Mouse (Mus musculus) fibroblast of lung, adult 2 months (primary cell): ENCODE measurements at regions not wholly inside any gene's neighbourhood (a gene's known extent, or its start where the extent isn't known, plus 50 kb on each side); places are given as distances from the start of the nearest gene placed in this dataset.
"Not testable (repeated sequence)": the region's sequence is repeated elsewhere in the genome, so short reads cannot be mapped to it uniquely, and the experiment has no call there.

ENCODE experiments used
- DNase-seq: peaks from one replicate; pipeline ENCODE4 v3.0.0-alpha.2; 2011; ENCODE audit warnings: low read depth

DNA sequence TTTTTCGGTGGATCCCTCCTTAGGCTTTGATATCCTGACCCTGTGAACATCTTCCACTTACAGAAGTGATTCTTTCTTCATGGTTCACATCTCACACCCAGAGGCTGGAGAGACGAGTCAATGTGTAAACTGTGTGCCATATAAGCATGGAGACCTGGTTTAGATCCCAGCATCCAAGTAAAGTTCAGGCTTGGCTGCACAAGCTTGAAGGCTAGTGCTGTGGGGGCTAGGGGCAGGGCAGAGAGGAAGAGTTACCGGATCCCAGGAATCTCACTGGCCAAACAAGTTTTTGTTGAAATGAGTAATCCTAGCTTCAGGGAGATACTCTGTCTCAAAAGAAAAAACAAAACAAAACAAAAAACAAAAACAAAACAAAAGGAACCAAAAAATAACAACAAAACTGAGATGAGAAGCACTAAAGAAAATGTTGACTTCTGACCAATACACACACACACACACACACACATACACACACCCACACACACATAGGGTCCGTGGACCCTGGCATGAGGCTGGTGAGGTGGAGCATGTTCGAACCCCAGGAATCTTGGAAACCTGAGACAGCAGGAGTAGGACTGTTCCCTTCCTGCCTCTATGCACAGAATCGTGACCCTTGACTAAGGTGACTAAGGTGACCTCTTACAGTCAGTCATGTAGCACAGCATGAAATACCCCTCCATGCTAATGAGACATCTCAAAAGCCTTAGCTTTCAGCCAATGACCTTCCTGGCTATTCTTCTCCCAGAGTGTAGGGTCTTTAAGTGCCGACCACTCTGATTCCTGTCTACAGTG, 55.2 kb downstream of the Gm12728 start:
- DNase-seq: no peak

DNA sequence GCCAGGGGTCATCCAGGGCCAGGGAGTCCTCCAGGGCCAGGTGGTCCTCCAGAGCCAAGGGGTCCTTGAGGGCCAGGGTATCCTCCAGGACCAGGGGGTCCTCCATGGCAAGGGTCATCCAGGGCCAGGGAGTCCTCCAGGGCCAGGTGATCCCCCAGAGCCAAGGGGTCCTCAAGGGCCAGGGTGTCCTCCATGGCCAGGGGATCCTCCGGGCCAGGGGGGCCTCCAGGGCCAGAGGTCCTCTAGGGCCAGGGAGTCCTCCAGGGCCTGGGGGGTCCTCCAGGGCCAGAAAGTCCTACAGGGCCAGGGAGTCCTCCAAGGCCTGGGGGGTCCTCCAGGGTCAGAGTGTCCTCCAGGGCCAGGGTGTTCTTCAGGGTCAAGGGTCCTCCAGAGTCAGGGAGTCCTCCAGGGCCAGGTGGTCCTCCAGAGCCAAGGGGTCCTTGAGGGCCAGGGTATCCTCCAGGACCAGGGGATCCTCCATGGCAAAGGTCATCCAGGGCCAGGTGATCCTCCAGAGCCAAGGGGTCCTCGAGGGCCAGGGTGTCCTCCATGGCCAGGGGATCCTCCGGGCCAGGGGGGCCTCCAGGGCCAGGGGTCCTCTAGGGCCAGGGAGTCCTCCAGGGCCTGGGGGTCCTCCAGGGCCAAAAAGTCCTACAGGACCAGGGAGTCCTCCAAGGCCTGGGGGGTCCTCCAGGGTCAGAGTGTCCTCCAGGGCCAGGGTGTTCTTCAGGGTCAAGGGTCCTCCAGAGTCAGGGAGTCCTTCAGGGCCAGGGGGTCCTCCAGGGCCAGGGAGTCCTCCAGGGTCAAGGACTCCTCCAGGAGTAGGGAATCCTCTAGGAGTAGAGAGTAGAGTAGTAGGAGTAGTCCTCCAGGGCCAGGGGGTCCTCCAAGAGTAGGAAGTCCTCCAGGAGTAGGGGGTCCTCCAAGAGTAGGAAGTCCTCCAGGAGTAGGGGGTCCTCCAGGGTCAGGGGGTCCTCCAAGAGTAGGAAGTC, 56.6 kb downstream of the Gm12728 start:
- DNase-seq: not testable (repeated sequence)

DNA sequence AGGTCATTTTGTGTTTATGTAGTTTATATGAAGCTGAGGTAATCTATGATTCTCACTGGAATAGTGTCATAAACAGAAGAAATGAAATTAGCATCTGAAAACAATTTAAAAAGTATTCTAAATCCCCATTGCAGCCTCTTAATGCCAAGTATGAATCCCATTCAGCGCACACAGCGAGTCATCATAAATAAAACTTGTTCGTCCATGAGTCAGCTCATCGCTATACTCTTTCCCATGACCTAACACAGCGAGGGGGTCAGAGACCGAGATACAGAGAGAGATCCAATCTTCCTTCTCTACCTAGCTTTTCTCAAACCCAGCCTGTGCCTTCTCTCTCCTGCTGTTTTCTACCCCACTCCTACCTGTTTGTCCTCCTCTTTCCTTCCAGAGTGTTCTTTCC, 63.4 kb downstream of the Gm12728 start:
- peak; percentile 23 for DNase-seq

DNA sequence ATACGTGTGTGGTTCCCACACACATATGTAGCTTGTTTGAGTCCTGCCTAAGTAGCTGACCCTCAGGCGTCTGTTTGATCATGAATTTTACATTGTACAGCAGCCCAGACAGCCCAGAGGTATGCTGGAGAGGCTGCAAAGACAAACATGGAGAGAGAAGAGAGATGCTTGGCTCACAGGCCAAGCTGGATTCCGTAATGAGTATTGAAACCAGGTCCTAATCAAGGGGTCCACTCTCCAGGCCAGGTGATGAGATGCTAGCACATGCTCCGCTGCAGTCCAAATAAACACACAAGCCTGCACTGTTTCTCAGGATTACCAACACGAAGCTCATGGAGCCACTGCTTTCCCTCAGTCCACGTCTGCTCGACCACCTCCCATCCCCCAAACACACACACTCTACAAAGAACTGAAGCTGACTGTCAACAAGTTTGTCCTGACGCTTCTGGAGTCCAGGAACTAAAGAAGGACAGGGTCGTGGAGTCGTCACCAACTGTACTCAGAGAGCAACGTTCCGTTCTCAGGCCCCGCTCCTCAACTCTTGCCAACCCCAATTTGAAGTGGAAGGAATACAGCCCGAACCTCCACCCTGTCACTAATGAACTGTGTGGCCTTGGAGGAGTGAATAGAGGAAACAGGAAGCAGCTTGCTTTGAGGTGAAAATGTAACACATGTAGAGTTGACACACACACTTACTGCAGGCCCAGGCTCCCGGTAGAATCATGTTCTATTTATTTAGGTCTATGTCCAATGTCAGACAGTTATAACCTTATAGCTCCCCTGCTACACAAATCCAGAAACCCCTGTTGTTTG, 69.6 kb downstream of the Gm12728 start:
- DNase-seq: no peak

DNA sequence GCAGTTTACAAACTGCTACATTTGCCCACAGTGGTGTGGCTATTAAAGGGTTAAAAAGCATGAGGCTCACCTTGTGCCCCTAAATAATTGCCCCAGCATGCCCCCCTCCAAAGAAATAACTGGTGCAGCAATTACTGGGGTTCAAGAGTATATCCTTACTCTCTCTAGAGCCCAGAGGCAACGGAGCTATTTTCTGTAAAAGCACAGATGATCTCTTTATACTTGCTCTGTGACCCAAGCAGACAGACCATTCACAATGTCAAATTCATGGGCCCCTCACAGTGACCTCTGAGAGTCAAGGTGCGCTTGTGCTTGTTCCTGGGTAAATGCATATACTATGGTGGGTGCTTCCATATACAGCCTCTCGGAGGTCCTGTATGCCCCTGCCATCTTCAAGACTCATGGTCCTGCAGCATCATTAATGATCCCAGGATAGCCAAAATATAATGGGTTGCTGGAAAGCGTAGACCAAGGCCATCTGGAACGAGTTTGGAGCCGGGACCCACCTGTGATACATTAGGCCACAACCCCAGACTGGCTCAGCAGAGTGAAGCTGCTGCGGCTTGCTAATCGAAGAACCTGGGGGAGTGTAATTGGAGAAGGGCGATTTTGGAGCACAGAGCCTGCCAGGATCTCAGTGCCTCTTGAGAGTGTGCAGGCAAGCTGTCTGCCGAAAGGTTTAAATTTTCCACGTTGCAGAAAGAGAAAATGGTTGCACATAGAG, 71.4 kb downstream of the Gm12728 start:
- peak; percentile 20 for DNase-seq

DNA sequence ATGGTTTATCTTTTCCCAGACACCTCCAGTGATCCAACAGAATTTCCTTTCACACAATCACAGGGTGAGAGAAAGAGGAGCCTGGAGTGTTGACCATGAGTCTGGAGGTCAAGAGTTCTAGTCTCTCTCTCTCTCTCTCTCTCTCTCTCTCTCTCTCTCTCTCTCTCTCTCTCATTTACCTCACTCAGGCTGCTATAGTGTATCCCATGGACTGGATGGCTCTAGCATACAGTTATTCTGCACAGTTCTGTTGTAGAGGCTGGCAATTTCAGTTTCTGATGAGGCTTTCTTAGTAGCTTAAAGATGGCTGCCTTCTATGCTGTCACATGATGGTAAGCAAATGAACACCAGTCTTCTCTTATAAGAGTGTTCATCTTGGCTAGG, 72.0 kb downstream of the Gm12728 start:
- no peak for DNase-seq

DNA sequence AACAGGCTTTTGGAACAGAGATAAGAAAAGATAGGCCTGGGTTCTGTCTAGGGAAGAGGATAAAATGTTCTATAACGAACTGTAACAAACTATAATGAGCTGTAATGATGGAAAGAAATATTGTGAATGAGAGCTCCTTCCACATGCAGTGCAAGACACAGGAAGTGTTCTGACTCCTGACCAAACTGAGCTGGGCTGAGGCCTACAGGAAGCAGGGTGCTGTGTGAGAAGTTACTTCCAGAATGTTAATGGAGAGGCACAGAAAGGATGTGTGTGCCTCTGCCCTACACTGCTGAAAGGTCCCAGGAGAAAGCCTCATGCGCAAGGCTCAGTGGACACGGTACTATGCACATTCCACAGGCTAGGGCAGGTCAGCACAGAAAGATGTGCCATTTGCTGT, 80.8 kb downstream of the Gm12728 start:
- DNase-seq: no peak

DNA sequence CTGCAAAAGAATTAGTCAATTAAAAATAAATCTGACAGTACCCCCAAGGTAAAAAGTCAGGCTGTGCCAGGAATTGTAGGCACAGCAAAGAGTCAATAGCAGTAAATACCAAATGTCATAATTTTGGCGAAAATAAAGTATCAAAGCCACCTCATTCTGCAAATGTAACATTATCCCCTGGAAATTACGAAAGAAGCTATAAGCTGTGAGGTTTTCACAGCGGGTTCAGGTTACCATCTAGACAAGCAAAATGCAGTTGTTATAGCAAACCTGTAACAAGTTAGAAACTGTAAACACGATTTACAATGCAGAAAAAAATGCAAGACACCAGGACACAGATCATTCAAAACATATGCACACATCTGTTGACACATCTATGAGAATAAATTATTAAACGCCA, 87.6 kb downstream of the Gm12728 start:
- DNase-seq: no peak

DNA sequence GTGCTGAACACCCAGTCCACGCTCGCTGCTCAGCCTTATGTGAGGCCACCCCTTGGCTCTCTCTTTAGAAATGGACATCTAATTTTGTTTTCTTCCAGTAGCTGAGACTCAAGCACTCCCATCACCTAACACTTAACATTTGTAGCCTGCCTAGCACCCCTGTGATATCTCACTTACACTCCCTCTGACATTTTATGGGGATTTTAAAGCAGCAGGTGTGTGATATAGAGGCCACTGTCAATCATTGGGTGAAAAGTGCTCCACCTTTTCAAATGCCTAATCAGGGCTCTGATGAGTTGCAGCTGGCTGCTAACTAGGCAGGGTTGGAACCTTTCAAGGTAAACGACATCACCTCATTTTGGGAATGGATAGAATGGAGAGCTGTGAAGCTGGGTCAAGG, 90.2 kb downstream of the Gm12728 start:
- DNase-seq: no peak

DNA sequence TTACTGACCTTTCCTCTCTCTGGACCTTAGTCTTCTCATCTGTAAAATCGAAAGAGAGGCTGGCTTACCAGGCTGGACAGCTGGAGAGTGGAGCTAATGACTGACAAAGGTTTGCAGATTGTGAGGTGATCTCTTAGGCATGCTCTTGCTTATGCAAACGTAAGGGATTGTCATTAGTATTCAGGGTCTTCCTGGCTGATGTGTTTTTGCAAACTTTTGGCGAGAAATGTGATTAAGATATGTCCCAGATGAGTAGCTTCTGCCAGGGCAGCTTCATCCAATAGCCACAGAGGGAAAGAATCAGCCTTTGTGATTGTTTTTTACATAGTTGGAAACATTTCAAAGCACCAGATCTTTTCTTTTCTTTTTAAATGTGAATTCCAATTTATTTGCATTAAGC, 95.1 kb downstream of the Gm12728 start:
- DNase-seq: no peak

DNA sequence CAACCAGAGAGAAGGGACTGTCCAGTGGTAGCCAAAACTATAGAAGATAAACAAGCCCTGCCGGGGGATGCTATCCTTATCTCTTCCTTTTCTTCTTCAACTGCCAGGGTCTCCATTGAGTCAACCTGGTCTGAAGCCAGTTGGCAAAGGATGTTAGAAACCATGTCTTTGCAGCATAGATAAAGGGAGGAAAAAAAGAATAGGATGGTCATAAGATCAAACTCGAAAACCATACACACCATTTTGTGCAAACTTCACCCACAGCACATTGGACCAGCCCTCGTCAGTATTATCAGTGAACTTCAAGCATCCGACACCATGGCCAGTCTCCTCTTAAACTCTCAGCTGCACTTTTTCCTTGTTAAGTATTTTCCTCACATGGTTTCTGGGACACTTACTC, 101.8 kb downstream of the Gm12728 start:
- DNase-seq: no peak

DNA sequence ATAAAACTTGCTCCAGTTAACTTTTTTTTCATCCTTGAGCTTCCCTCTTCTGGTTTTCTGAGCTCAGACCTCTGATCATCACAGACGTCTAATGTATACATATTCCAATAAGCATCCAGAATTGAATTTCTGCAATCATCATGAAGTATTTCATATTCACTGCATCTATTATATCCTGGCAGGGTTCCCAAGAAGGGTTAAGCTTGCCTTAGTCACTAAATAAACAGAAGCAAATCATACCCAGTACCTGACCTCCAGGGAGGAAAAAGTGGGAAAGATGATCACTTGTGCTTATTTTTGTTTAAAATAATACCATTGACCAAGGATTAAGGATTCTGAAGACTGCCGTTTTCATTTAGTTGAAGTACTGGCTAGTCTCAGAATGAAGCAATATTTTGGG, 102.4 kb downstream of the Gm12728 start:
- no peak for DNase-seq

DNA sequence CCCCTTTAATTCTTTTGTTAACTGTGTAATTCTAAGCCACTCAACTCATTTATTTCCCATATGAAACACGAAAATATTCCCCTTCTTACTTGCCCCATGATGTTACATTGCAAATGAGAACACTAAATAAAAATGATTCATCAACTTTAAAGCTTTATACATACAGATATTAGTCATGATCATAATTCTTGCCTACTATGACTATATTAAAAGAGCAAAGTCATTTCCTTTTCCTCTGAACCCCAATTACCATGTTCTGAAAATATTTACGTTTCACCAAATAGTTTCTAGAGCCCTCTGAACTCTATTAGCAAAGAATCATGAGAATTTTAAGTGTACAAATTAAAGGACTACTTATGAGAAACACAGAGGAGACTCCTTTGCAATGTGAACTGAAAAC, 105.4 kb downstream of the Gm12728 start:
- DNase-seq: no peak

DNA sequence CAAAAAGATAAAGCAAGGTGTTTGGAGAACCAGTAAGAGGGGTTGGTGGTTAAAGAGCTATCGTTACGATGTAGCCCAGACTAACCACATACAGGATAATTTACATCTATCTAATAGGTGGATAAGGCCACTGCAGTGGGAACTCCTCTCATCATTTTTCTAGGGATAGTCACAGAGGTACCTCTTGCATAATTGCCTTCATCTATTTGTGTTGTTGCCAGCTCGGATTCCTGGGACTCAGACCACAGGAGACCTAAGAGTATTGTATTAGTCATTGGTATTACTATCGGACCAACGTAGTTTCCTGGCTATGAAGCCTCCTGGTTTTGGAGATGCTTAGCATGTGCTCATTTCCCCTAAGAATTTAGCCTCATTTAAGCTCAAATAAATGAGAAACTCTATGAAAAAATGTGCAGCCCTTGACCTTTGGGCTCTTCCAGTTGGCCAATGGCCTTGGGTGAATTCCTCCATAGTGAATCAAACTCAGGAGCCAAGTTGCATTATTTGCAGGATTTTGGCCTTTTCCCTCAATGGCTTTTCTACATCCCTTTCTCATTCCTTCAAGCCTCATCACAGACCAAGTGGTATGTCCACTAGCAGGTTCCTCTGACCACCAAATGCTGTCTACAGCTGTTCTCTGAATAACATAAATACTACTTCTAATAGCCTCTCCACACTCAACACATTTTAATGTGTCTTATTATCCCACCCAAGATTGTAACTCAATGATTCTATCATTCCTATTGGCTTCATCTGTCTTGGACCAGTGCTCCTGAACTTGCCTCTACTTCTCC, 108.6 kb downstream of the Gm12728 start:
- peak; percentile 62 for DNase-seq

DNA sequence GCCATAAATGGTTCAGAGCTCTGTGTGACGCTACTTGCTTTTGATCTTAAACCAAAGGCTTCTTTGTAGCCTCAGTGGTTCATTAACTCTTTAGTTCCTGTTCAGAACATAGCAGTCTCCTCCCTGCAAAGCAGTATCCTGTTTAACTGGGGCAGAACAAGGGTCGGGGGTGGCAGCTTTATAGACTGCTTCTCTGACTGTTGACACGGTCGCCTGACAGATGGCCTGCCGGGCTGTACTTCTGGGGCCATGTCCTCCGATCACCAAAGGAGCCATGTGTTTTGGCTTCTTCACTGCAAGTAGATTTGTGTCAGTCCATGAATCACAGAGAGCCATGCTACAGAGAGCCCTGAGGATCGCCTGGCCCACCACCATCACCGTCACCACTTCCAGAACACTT, 115.2 kb downstream of the Gm12728 start:
- no peak for DNase-seq

DNA sequence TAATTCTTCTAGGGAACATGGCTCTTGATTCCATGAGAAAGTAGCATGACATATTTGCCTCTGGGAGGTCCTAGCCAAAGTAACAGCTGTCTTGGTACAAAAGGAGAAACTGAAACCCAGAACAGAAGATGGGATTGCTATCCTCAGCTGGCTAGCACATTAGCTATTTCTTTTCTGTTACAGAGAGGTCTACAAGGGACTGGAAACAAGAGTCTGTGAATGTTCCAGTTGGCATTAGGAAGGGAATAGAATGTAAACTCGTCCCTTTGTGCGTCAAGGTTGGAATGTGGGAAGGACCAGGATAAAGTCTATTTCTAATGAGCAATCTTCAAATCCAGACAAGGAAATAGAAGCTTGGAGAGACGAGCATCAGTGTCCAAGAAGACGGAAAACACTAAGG, 116.7 kb downstream of the Gm12728 start:
- no peak for DNase-seq

DNA sequence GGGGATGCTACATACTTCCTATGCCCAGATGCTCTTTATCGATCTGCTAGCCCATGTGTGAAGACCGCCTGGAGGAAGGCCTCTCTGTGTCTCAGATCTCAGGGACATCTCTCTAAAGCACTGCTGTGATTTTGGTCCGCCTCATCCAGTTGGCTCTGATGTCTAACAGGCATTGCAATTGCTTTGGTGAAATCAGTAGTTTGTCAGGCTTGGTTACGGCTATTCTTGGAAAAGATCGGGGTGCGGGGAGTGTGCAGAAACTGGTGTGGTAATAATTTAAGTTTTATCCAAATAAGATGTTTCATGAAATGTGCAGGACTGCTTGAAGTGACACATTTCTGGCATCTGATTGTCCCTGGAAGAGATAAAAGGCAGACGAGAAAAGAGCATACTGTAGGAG, 117.9 kb downstream of the Gm12728 start:
- DNase-seq: no peak

DNA sequence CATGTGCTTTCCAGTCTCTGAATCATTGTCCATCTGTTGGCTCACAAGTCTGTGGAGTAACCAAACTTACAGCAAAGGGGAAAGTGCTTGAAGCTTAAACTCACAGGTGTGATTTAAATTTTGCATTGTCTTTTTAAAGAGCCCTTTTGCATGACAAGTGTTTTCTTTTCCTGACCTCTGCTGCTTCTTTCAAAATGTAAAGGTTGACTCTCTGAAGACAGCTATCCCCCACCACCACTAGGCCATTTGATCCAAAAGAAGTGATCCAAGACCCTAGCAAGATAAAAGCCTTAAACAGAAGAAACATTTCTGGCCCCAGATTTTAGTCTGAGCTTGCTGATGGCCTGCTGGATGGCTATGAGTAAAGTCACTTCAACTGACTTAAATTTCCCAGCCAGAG, 118.6 kb downstream of the Gm12728 start:
- DNase-seq: no peak

DNA sequence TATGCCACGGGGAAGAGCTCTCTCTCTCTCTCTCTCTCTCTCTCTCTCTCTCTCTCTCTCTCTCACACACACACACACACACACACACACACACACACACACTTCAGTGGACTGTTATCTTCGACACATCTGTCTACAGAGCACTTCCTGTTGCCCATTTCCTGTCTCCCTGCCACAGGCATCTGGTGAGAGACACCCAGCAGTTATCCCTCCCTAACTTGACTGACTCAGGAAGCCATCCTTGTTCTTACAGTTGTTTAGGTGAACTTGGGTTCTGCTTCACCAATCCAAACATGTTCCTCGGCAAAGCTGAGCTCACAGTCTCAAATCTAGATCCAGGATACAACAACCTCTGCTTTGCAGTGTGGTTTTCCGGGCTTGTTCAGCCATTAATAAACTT, 119.6 kb downstream of the Gm12728 start:
- no peak for DNase-seq

DNA sequence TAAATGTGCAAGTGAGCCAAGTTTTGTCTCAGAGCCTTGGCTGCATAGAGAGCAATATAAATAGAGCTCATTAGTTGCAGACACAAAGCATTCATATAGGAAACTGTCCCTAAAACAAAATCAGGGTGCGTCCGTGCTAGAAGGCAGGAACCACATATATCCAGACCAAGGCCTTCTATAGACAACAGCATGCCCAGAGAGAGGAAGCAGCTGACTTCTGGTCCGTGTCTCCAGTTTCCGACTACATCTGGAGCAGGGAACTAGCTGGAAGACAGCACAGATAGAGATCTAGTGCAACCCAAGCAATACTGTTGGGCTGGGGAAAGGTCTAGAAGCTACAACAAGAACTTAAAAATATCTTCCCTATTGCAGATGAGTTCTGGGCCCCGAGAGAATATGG, 121.0 kb downstream of the Gm12728 start:
- no peak for DNase-seq

DNA sequence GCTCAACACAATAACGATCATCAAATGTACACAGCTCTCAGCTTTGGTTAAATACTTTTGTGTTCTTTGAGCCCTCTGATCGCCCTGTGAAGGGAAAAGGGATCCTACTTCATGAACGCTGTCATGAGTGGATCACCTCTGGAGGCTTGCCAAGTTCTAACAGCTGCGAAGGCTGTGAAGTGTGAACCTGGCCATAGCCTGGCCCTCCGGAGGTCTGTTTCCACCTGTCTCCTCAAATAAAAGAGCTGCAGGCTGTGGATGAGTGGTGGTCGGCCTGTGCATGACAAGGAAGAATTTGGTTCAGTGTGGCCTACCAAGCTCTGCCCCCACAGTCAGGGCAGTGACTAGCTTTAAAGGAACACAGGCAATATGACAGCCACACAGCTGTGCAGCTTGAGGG, 122.0 kb downstream of the Gm12728 start:
- no peak for DNase-seq
